Mouse (Mus musculus) liver, embryonic 14.5 days (tissue): ENCODE data around the gene 9230102O04Rik. TPM values are rescaled to one million over a fixed set of nuclear protein-coding genes. Genes with fewer than 3 reads are reported as not detected.

Experiments used
- ATAC-seq: fragments of 200-750 bp; cut with Nextera tagmentation; 2 replicates; pipeline ENCODE4 v1.8.0; 2017; ENCODE audit warnings: moderate number of reproducible peaks, mild to moderate bottlenecking, moderate library complexity; ENCODE audit not compliant: insufficient read depth
- DNase-seq, 3 experiments: peaks; one replicate each; pipeline ENCODE4 v3.0.0-alpha.2; 2012 to 2013; ENCODE audit warnings: low read depth in 3 of 3, low spot score in 3 of 3
- H3K27ac ChIP-seq: fragments of 300-500 bp; sonication (generic); 2 replicates; pipeline ENCODE4 v1.5.1; 2014; ENCODE audit warnings: moderate library complexity, mild to moderate bottlenecking, control low read depth, inconsistent platforms
- H3K27me3 ChIP-seq: fragments of 300-500 bp; sonication (generic); 2 replicates; pipeline ENCODE4 v1.6.1; 2014; ENCODE audit warnings: mild to moderate bottlenecking, low read length, moderate library complexity; ENCODE audit not compliant: control insufficient read depth, insufficient read depth
- H3K36me3 ChIP-seq: fragments of 300-500 bp; sonication (generic); replicated peaks from 2 replicates; pipeline ENCODE4 v1.6.1; 2014; ENCODE audit warnings: low read depth; ENCODE audit not compliant: control insufficient read depth, insufficient read depth
- H3K4me1 ChIP-seq, 2 experiments: fragments of 200-500 bp in 1 of 2; fragments of 300-500 bp in 1 of 2; sonication (generic) in 1 of 2; replicated peaks; 2 replicates each; pipeline ENCODE4 v1.6.1; 2012 to 2014; ENCODE audit warnings: antibody characterized with exemption in 1 of 2, inconsistent platforms in 1 of 2, low read length in 1 of 2; ENCODE audit not compliant: control insufficient read depth in 2 of 2, insufficient read depth in 2 of 2
- H3K4me2 ChIP-seq: fragments of 300-500 bp; sonication (generic); 2 replicates; pipeline ENCODE4 v1.6.1; 2014; ENCODE audit warnings: low read depth, mild to moderate bottlenecking, control low read depth, moderate library complexity
- H3K4me3 ChIP-seq, 2 experiments: fragments of 200-500 bp in 1 of 2; fragments of 300-500 bp in 1 of 2; sonication (generic) in 1 of 2; 2 replicates each; pipeline ENCODE4 v1.5.1; 2012 to 2014; ENCODE audit warnings: low read depth in 2 of 2, low read length in 2 of 2, mild to moderate bottlenecking in 2 of 2, control low read depth in 1 of 2, inconsistent platforms in 1 of 2, moderate library complexity in 1 of 2; ENCODE audit not compliant: insufficient read depth in 1 of 2
- H3K9ac ChIP-seq: fragments of 300-500 bp; sonication (generic); replicated peaks from 2 replicates; pipeline ENCODE4 v1.6.1; 2014; ENCODE audit warnings: mild to moderate bottlenecking, control low read depth, moderate library complexity
- H3K9me3 ChIP-seq: fragments of 300-500 bp; sonication (generic); 2 replicates; pipeline ENCODE4 v1.6.1; 2016; ENCODE audit warnings: low read length, mixed read lengths; ENCODE audit not compliant: control insufficient read depth
- CTCF ChIP-seq: IDR thresholded peaks from 2 replicates; pipeline ENCODE4 v1.5.1; 2016; ENCODE audit warnings: antibody characterized with exemption, low read depth, control low read depth
- EP300 ChIP-seq: IDR thresholded peaks from 2 replicates; pipeline ENCODE4 v1.6.1; 2016; ENCODE audit warnings: antibody characterized with exemption, low read depth
- WGBS: fragments of 180-500 bp; shearing (Covaris S2); extraction: QIAGEN DNeasy Blood & Tissue Kit; methylation state at CpG from one replicate; pipeline ENCODE4 v1.1.7; 2014; ENCODE audit not compliant: insufficient replicate concordance; 5-methylcytosine and 5-hydroxymethylcytosine counted together
- polyA plus RNA-seq, 2 experiments: library from polyadenylated mRNA; depleted of rRNA in 1 of 2; stranded (reverse) in 1 of 2; unstranded in 1 of 2; fragments of >200 nt; fragmentation: Nextera tagmentation in 1 of 2; extraction: Ambion mirVana in 1 of 2; gene quantifications; 2 replicates each; pipeline versions ENCODE4 v1.2.1 to v1.2.3; 2012 to 2014

9230102O04Rik gene
- polyA plus RNA-seq, 2 experiments: not detected

DNA sequence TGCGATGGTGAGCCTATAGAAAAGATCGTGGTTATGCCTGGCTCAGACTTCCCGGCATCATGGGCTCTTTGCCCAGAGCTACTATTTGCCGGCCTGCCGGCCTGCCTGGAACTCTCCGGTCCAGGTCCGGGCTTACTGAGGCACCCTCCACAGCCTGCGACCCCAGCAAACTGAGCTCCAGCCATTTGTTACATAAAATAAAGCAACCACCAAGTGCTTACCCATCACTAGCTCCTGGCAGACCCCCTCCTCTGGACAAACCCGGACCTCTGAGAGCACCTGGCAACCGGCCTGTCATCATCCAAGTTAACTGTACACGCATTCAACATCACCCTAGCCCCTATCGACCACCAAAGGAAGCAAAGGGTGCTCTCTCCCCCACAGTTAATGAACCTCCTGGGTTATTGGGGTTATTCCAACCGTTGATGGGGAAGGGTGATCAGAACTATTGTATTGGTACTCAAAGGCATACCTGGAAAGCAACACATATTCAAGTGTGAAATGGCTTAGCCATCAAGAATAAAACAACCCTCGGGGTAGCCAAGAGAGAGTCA is 4.0 kb downstream of the 9230102O04Rik start:
- Histone ChIP-seq H3K4me1 (peaks cover 0 to 4% of the 10 kb centered on the region in 2 experiments; a peak in 2 of 4 replicates), H3K4me3 (no peak overlapping the region), H3K27me3 (peaks cover 97% of the 10 kb centered on the region), H3K9me3 (no peaks in the 10 kb centered on the region), H3K27ac (no peak overlapping the region), H3K9ac (no peak overlapping the region), H3K4me2 (no peak overlapping the region), H3K36me3 (no peaks in the 10 kb centered on the region)
- DNase-seq (no peak), ATAC-seq (no peak)
- whole genome bisulfite sequencing: 18% methylated on average over 14 of the region's 14 CpGs
- no peak for TF ChIP-seq EP300
- no peak for TF ChIP-seq CTCF

DNA sequence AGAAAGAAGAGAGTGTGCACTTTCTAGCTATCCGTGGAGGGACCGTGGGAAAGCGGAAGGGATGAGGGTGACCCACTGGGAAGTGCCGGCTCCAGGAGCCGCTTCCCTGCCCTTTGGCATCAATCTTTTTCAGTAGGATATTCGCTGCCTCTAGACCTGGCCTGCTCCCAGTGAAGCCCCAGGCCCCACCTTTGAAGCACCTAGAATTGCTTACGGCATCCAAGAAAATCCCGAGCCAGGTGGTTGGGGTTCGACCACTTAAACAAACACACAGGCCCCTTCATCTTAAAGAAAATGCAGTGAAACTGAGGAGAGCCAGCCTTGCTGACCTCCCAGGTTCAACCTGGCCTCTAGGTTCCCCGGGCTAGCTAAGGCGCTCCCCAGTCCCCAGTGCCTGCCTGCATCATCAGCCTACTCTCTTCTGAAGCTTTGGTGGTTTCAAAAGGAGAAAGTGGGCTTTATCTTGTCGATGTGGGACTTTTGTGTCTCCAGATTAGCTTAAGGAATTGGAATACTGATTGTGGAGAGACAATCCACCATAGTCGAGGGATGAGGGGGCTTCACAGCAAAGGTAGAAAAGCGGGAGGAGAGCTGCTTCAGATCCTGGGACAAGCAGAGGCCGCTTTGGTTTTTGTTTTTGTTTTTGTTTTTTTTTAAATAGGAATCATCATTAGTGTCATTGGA is 4.7 kb downstream of the 9230102O04Rik start:
- TF ChIP-seq CTCF (no peak), EP300 (no peak)
- H3K4me1 ChIP-seq: peaks cover 0 to 4% of the 10 kb centered on the region in 2 experiments; a peak in 2 of 4 replicates
- peak overlapping the region in 1 of 2 experiments; percentile 14; a peak in 1 of 4 replicates for H3K4me3 ChIP-seq
- H3K27me3 ChIP-seq: peaks cover 97% of the 10 kb centered on the region
- H3K36me3 ChIP-seq: no peaks in the 10 kb centered on the region
- no peak overlapping the region for H3K27ac ChIP-seq
- H3K9me3 ChIP-seq: no peaks in the 10 kb centered on the region
- H3K4me2 ChIP-seq: peak overlapping the region; percentile 34; the same call in 1 of the 2 replicates
- 13% methylated on average over 15 of the region's 15 CpGs for WGBS
- DNase-seq (no peak), ATAC-seq (no peak)
- H3K9ac ChIP-seq: no peak overlapping the region

DNA sequence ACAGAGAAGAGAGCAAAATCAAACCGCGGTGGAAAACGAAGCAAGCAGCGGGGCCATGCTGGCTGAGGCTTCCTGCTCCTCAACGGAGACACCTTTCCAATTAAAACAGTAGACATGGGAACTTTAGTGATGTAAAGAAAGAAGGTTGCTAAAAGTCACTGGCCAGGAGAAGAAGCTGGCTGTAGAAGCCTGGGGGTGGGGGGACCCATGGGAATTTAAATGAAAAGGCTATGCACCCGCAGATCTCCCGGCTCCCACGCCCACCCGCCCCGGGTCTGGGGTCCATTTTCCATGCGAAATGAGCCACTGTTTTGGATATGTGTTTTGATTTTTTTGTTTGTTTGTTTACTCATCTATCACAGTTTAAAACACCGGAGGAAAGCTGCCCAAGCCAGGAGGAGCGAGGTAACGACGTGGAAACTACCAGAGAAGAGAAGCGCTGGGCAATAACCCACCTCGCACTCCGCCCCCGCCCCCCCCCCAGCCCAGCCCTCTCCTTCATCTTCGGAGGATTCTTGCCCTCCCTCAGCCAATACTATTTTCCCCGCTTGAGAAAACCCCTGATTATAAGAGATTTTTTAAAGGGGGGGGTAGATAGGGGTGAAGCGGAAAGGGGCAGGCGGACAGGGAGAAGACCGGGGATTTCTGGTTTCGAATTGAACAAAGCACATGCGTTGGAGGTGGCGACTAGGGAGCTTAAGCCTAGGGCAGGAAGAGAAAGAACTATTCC is 5.4 kb downstream of the 9230102O04Rik start:
- peaks cover 97% of the 10 kb centered on the region for H3K27me3 ChIP-seq
- DNase-seq (no peak), ATAC-seq (no peak)
- no peak overlapping the region for H3K9ac ChIP-seq
- H3K36me3 ChIP-seq: no peaks in the 10 kb centered on the region
- no peaks in the 10 kb centered on the region for H3K4me1 ChIP-seq
- 1% methylated on average over 27 of the region's 27 CpGs for WGBS
- peak overlapping the region in 1 of 2 experiments; percentile 14; a peak in 1 of 4 replicates for H3K4me3 ChIP-seq
- no peak overlapping the region for H3K27ac ChIP-seq
- TF ChIP-seq CTCF (no peak), EP300 (no peak)
- no peaks in the 10 kb centered on the region for H3K9me3 ChIP-seq
- peak overlapping the region; percentile 34 for H3K4me2 ChIP-seq

DNA sequence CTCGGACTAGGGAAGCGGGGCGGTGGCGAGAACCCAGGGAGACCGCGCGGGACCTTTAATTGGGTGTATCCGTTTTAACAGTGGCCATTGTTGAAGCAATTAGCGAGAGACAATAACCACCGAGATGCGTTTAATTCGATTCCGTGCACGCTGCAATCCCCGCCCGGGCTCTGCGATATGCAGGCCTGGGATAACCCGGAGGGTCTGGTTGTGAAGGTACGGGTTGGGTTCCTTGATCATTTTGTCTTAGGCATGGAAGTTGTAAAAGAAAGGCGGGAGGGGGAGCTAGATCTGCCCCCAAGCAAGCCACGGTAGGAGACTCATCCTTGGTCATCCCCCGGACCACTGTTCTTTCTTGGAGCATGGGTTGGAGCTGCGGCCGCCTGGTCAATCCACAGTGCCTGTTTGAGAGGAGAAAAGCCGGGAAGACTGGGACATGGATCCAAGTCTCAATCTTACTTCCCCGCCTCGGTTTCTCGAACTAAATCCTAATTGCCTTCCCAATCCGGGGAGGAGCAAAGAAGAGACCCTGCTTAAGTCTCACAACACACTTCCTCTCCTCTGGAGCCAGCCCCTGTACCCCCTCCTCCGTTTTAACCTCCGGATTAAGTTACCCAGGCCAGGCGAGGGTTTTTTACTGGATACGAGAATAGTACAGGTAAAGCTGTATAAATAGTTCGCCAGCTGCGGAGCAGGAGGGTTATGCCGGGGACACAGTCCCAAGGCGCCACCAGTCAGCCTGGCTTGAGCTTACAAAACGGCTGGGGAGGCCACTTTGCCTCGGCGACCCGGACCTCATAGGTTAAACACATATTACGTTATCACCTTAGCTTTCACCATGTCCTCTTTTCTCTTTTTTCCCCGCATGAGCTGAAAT is 6.2 kb downstream of the 9230102O04Rik start:
- H3K4me3 ChIP-seq: peak overlapping the region; percentile 6 to 18; a peak in 1 of 4 replicates
- H3K36me3 ChIP-seq: no peaks in the 10 kb centered on the region
- no peaks in the 10 kb centered on the region for H3K4me1 ChIP-seq
- H3K27me3 ChIP-seq: peaks cover 99% of the 10 kb centered on the region
- H3K27ac ChIP-seq: no peak overlapping the region
- H3K9ac ChIP-seq: no peak overlapping the region
- WGBS: under 1% methylated on average over 43 of the region's 43 CpGs
- TF ChIP-seq CTCF (no peak), EP300 (no peak)
- peak overlapping the region; percentile 51 for H3K4me2 ChIP-seq
- H3K9me3 ChIP-seq: no peaks in the 10 kb centered on the region
- ATAC-seq (no peak), DNase-seq (no peak)
